Mouse (Mus musculus) midbrain, postnatal 0 days (tissue): ENCODE measurements at regions not wholly inside any gene's neighbourhood (a gene's known extent, or its start where the extent isn't known, plus 50 kb on each side); places are given as distances from the start of the nearest gene placed in this dataset.

Experiments used
- ATAC-seq: fragments of 200-750 bp; cut with Nextera tagmentation; 2 replicates; pipeline ENCODE4 v1.8.0; 2017; ENCODE audit warnings: moderate number of reproducible peaks, mild to moderate bottlenecking, moderate TSS enrichment, moderate library complexity; ENCODE audit not compliant: low FRiP score
- DNase-seq: peaks from one replicate; pipeline ENCODE4 v3.0.0-alpha.2; 2015; ENCODE audit warnings: low spot score
- H3K27ac ChIP-seq: fragments of 300-500 bp; sonication (generic); 2 replicates; pipeline ENCODE4 v1.5.1; 2014; ENCODE audit warnings: low read depth, mild to moderate bottlenecking, low read length, mixed read lengths
- H3K27me3 ChIP-seq: fragments of 300-500 bp; sonication (generic); 2 replicates; pipeline ENCODE4 v1.6.1; 2014; ENCODE audit warnings: low read length, control low read depth, mixed read lengths; ENCODE audit not compliant: insufficient read depth
- H3K36me3 ChIP-seq: fragments of 300-500 bp; sonication (generic); 2 replicates; pipeline ENCODE4 v1.6.1; 2014; ENCODE audit warnings: low read length, control low read depth, mixed read lengths; ENCODE audit not compliant: insufficient read depth
- H3K4me1 ChIP-seq: fragments of 300-500 bp; sonication (generic); 2 replicates; pipeline ENCODE4 v1.6.1; 2014; ENCODE audit warnings: mild to moderate bottlenecking, control low read depth, antibody characterized with exemption, low read length, mixed read lengths; ENCODE audit not compliant: insufficient read depth
- H3K4me2 ChIP-seq: fragments of 300-500 bp; sonication (generic); 2 replicates; pipeline ENCODE4 v1.6.1; 2014; ENCODE audit warnings: low read depth, mild to moderate bottlenecking, low read length, mixed read lengths; ENCODE audit not compliant: poor library complexity, severe bottlenecking
- H3K4me3 ChIP-seq: fragments of 300-500 bp; sonication (generic); 2 replicates; pipeline ENCODE4 v1.5.1; 2014; ENCODE audit warnings: low read depth, mild to moderate bottlenecking, low read length, moderate library complexity
- H3K9ac ChIP-seq: fragments of 300-500 bp; sonication (generic); replicated peaks from 2 replicates; pipeline ENCODE4 v1.6.1; 2014; ENCODE audit warnings: mild to moderate bottlenecking, low read length, moderate library complexity, mixed read lengths; ENCODE audit not compliant: poor library complexity, severe bottlenecking
- H3K9me3 ChIP-seq: fragments of 300-500 bp; sonication (generic); 2 replicates; pipeline ENCODE4 v1.6.1; 2016; ENCODE audit warnings: low read length, control low read depth
- CTCF ChIP-seq: IDR thresholded peaks from 2 replicates; pipeline ENCODE4 v1.5.1; 2016; ENCODE audit warnings: antibody characterized with exemption, mild to moderate bottlenecking
- WGBS: fragments of 180-500 bp; shearing (Covaris S2); extraction: QIAGEN DNeasy Blood & Tissue Kit; methylation state at CpG from one replicate; pipeline ENCODE4 v1.1.7; 2014; 5-methylcytosine and 5-hydroxymethylcytosine counted together

DNA sequence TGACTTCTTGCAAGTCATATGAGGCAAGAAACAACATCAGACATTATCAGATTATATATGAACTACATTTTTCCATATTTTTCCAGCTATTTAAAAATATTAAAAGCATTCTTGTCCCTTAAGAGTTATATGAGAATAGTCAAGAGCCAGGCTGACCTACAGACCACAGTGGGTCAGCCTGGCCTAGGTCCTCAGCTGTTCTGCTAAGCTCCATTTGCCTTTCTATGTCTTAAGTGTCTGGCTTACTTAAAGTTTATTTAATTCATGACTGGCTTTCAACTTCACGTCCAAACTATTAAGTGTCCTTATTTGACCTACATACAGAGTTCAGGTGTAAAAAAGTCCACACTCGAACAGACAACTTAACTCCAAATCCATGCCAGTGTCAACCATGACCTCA, 58.1 kb upstream of the Slc22a22 start:
- no peak overlapping the region for H3K9ac ChIP-seq
- 82% methylated on average over 2 of the region's 2 CpGs for WGBS
- H3K9me3 ChIP-seq = no peaks in the 10 kb centered on the region
- H3K36me3 ChIP-seq = no peaks in the 10 kb centered on the region
- H3K4me2 ChIP-seq = no peak overlapping the region
- no peak overlapping the region for H3K4me3 ChIP-seq
- no peak overlapping the region for H3K27ac ChIP-seq
- H3K27me3 ChIP-seq = no peaks in the 10 kb centered on the region
- ATAC-seq = no peak
- no peaks in the 10 kb centered on the region for H3K4me1 ChIP-seq
- DNase-seq = no peak
- TF ChIP-seq CTCF = no peak
